Mouse (Mus musculus) G1E-ER4 (cell line): Measurements from ENCODE around the gene Col18a1. TPM values are rescaled to one million over a fixed set of nuclear protein-coding genes. Genes with fewer than 3 reads are reported as not detected.

ENCODE experiments used
- GATA1 ChIP-seq: IDR thresholded peaks from one replicate; pipeline ENCODE4 v1.8.0; 2012; ENCODE audit warnings: low read length, inconsistent platforms
- polyA plus RNA-seq: library from polyadenylated mRNA; stranded (reverse); fragments of >175 nt; gene quantifications from 2 replicates; pipeline ENCODE4 v1.2.3, GENCODE M21; 2012

The Col18a1 gene
- polyA plus RNA-seq, 1 experiment, result 252 TPM

GRCm38 (mm10) chr10:77104327-77104726 is 62.0 kb downstream of the Col18a1 start:
- TF ChIP-seq GATA1, result no peak

- TF ChIP-seq GATA1, result no peak
Observed at GRCm38 (mm10) chr10:77103689-77104088, 62.7 kb downstream of the Col18a1 start.

GRCm38 (mm10) chr10:77099777-77100176 is 66.6 kb downstream of the Col18a1 start:
- no peak for TF ChIP-seq GATA1

- TF ChIP-seq GATA1, result no peak
Observed at GRCm38 (mm10) chr10:77098619-77099018, 67.7 kb downstream of the Col18a1 start.

- no peak for TF ChIP-seq GATA1
Observed at GRCm38 (mm10) chr10:77097890-77098200, 68.5 kb downstream of the Col18a1 start.

- TF ChIP-seq GATA1, result no peak
Observed at GRCm38 (mm10) chr10:77097006-77097889, 69.1 kb downstream of the Col18a1 start.

- no peak for TF ChIP-seq GATA1
Observed at GRCm38 (mm10) chr10:77095666-77096065, 70.7 kb downstream of the Col18a1 start.

GRCm38 (mm10) chr10:77093817-77094216 is 72.5 kb downstream of the Col18a1 start:
- TF ChIP-seq GATA1, result no peak

GRCm38 (mm10) chr10:77091538-77092097 is 74.7 kb downstream of the Col18a1 start:
- TF ChIP-seq GATA1, result no peak

GRCm38 (mm10) chr10:77090063-77090462 is 76.3 kb downstream of the Col18a1 start:
- no peak for TF ChIP-seq GATA1

- no peak for TF ChIP-seq GATA1
Observed at GRCm38 (mm10) chr10:77089336-77089735, 77.0 kb downstream of the Col18a1 start.

- no peak for TF ChIP-seq GATA1
Observed at GRCm38 (mm10) chr10:77084568-77084967, 81.8 kb downstream of the Col18a1 start.

- TF ChIP-seq GATA1, result no peak
Observed at GRCm38 (mm10) chr10:77082921-77083320, 83.4 kb downstream of the Col18a1 start.

- TF ChIP-seq GATA1, result no peak
Observed at GRCm38 (mm10) chr10:77082453-77082852, 83.9 kb downstream of the Col18a1 start.

GRCm38 (mm10) chr10:77078961-77079360 is 87.4 kb downstream of the Col18a1 start:
- TF ChIP-seq GATA1, result no peak

GRCm38 (mm10) chr10:77078456-77078855 is 87.9 kb downstream of the Col18a1 start:
- TF ChIP-seq GATA1, result no peak

- no peak for TF ChIP-seq GATA1
Observed at GRCm38 (mm10) chr10:77074276-77074974, 91.9 kb downstream of the Col18a1 start.

GRCm38 (mm10) chr10:77070072-77070471 is 96.3 kb downstream of the Col18a1 start:
- TF ChIP-seq GATA1, result no peak
